Mouse (Mus musculus): ENCODE results near the gene Specc1l. TPM values are rescaled to one million over a fixed set of nuclear protein-coding genes. Genes with fewer than 3 reads are reported as not detected.
A peak's percentile ranks its signal among the peaks of the same experiment; 100 is the strongest.
"Not testable (repeated sequence)": the region's sequence is repeated elsewhere in the genome, so short reads cannot be mapped to it uniquely, and the experiment has no call there.

Specc1l gene
- polyA plus RNA-seq, 1 experiment from 2014 or later = 30.9 TPM

DNA sequence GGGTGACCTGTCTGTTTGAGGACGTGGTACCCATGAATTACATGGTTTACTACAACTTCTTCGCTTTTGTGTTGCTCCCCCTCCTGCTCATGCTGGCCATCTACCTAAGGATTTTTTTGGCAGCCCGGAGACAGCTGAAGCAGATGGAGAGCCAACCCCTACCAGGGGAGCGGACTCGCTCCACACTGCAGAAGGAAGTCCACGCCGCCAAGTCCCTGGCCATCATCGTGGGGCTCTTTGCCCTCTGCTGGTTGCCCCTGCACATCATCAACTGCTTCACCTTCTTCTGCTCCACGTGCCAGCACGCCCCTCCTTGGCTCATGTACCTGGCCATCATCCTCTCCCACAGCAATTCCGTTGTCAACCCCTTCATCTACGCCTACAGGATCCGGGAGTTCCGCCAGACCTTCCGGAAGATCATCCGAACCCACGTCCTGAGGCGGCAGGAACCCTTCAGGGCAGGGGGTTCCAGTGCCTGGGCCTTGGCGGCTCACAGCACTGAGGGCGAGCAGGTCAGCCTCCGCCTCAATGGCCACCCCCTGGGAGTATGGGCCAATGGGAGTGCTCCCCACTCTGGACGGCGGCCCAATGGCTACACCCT lies 121.4 kb downstream of the Specc1l start:
- Histone ChIP-seq H3K27ac (replicated peaks; ENCODE audit: low read depth, low read length) (no peak overlapping the region), H3K9ac (replicated peaks; ENCODE audit: low read length) (no peak overlapping the region), H3K27me3 (ENCODE audit: control insufficient read depth, insufficient read depth, low read length) (no peaks in the 10 kb centered on the region), H3K36me3 (ENCODE audit: control insufficient read depth, insufficient read depth, low read length) (no peaks in the 10 kb centered on the region), H3K4me2 (ENCODE audit: low read length) (no peak overlapping the region), H3K4me1 (ENCODE audit: control insufficient read depth, insufficient read depth, low read length) (no peaks in the 10 kb centered on the region), H3K9me3 (ENCODE audit: control insufficient read depth, low read length) (no peaks in the 10 kb centered on the region), H3K4me3 (replicated peaks; ENCODE audit: low read depth, low read length) (no peak overlapping the region)
- ATAC-seq (ENCODE audit: low FRiP score, low TSS enrichment) (no peak), DNase-seq (no peak)
- WGBS = 95% methylated on average over 23 of the region's 23 CpGs

DNA sequence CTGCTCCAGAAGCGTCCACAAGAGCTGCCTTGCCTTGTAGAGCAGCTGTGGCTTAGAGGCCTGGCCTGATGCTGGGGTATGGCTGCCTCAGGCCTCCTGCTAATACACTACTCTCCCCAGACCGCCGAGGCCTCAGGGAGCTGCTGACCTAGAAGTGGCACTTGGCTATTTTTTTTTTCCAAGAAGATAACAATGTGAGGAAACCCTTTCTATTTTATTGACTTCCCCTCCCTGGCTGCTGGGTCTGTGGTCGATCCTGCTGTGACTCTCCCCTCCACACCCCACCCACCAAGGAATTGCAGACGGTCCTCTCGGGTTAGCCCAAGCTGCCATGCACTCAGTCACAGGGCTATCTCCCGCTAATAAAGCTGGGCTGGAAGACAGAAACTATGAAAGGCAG lies 122.3 kb downstream of the Specc1l start:
- ATAC-seq (ENCODE audit: low FRiP score, low TSS enrichment) (no peak), DNase-seq (no peak)
- no peak overlapping the region for H3K4me3 ChIP-seq (replicated peaks; ENCODE audit: low read depth, low read length)
- no peaks in the 10 kb centered on the region for H3K9me3 ChIP-seq (ENCODE audit: control insufficient read depth, low read length)
- 79% methylated on average over 7 of the region's 7 CpGs for WGBS
- no peak overlapping the region for H3K27ac ChIP-seq (replicated peaks; ENCODE audit: low read depth, low read length)
- no peak overlapping the region for H3K9ac ChIP-seq (replicated peaks; ENCODE audit: low read length)
- no peak overlapping the region for H3K4me2 ChIP-seq (ENCODE audit: low read length)
- no peaks in the 10 kb centered on the region for H3K4me1 ChIP-seq (ENCODE audit: control insufficient read depth, insufficient read depth, low read length)
- H3K36me3 ChIP-seq (ENCODE audit: control insufficient read depth, insufficient read depth, low read length) = no peaks in the 10 kb centered on the region
- H3K27me3 ChIP-seq (ENCODE audit: control insufficient read depth, insufficient read depth, low read length) = no peaks in the 10 kb centered on the region

DNA sequence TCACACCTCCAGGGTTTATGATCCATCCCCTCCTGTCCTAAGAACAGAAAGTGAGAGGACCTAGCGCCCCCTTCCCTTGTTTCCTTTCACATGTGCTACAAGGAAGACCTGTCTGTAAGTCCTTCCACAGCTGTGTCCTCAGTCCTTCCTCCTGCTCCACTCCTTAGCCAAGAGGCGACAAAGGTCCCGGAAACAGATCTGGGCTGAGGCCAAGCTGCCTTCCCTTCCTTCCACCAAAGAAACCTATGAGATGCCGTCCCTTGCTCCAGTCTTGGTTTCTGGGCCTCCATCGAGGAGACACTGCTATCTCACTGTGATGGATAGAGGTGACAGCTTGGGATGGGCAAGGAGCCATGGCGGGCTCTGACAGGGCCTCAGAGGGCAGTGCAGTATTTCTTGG lies 123.2 kb downstream of the Specc1l start:
- Histone ChIP-seq H3K27ac (replicated peaks; ENCODE audit: low read depth, low read length) (no peak overlapping the region), H3K27me3 (ENCODE audit: control insufficient read depth, insufficient read depth, low read length) (no peaks in the 10 kb centered on the region), H3K36me3 (ENCODE audit: control insufficient read depth, insufficient read depth, low read length) (no peaks in the 10 kb centered on the region), H3K9me3 (ENCODE audit: control insufficient read depth, low read length) (no peaks in the 10 kb centered on the region), H3K4me3 (replicated peaks; ENCODE audit: low read depth, low read length) (no peak overlapping the region), H3K4me2 (ENCODE audit: low read length) (no peak overlapping the region), H3K9ac (replicated peaks; ENCODE audit: low read length) (no peak overlapping the region), H3K4me1 (ENCODE audit: control insufficient read depth, insufficient read depth, low read length) (no peaks in the 10 kb centered on the region)
- no peak for DNase-seq
- ATAC-seq (ENCODE audit: low FRiP score, low TSS enrichment) = no peak
- 94% methylated on average over 6 of the region's 6 CpGs for WGBS

DNA sequence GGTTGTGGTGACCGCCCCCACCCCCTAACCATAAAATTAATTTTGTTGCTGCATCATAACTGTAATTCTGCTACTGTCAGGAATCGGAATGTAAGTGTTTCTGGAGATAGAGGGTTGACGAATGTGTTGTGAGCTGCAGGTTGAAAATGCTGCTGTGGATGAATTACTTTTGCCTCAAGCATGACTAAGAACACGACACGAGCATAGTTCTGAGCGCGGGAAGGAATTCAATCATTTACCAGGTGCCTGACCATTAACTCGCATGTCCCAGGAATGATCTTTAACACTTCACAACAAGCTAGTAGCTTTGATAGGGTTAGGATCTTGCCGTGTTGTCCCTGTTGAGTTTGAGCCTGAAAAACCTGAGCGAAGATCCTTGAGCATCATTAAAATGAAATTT lies 125.4 kb downstream of the Specc1l start:
- no peak overlapping the region for H3K27ac ChIP-seq (replicated peaks; ENCODE audit: low read depth, low read length)
- WGBS = 81% methylated on average over 10 of the region's 10 CpGs
- ATAC-seq (ENCODE audit: low FRiP score, low TSS enrichment) = no peak
- H3K36me3 ChIP-seq (ENCODE audit: control insufficient read depth, insufficient read depth, low read length) = no peaks in the 10 kb centered on the region
- no peaks in the 10 kb centered on the region for H3K9me3 ChIP-seq (ENCODE audit: control insufficient read depth, low read length)
- H3K4me2 ChIP-seq (ENCODE audit: low read length) = no peak overlapping the region
- no peak overlapping the region for H3K4me3 ChIP-seq (replicated peaks; ENCODE audit: low read depth, low read length)
- H3K9ac ChIP-seq (replicated peaks; ENCODE audit: low read length) = no peak overlapping the region
- no peak for DNase-seq
- no peaks in the 10 kb centered on the region for H3K4me1 ChIP-seq (ENCODE audit: control insufficient read depth, insufficient read depth, low read length)
- no peaks in the 10 kb centered on the region for H3K27me3 ChIP-seq (ENCODE audit: control insufficient read depth, insufficient read depth, low read length)

DNA sequence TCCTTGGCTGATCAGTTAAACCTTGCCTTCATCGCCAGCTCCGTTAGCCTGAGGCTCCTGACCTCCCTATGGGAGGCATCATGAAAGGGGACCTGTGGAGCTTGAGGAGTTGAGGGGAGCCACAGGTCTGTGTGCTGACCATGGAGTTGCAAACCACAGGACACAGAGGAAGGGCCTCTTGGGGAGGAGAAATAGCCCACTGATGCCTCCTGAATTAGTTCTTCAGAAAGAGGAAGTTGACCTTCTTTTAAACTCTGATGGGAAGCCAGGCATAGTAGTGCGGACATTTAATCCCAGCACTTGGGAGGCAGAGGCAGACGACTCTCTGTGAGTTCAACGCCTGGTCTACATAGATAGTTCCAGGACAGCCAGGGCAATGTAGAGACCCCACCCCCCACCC lies 127.0 kb downstream of the Specc1l start:
- H3K9me3 ChIP-seq (ENCODE audit: control insufficient read depth, low read length) = no peaks in the 10 kb centered on the region
- no peak for ATAC-seq (ENCODE audit: low FRiP score, low TSS enrichment)
- H3K4me3 ChIP-seq (replicated peaks; ENCODE audit: low read depth, low read length) = no peak overlapping the region
- 81% methylated on average over 5 of the region's 5 CpGs for WGBS
- no peaks in the 10 kb centered on the region for H3K27me3 ChIP-seq (ENCODE audit: control insufficient read depth, insufficient read depth, low read length)
- no peaks in the 10 kb centered on the region for H3K36me3 ChIP-seq (ENCODE audit: control insufficient read depth, insufficient read depth, low read length)
- no peak overlapping the region for H3K27ac ChIP-seq (replicated peaks; ENCODE audit: low read depth, low read length)
- DNase-seq = no peak
- no peaks in the 10 kb centered on the region for H3K4me1 ChIP-seq (ENCODE audit: control insufficient read depth, insufficient read depth, low read length)
- H3K9ac ChIP-seq (replicated peaks; ENCODE audit: low read length) = no peak overlapping the region
- no peak overlapping the region for H3K4me2 ChIP-seq (ENCODE audit: low read length)

DNA sequence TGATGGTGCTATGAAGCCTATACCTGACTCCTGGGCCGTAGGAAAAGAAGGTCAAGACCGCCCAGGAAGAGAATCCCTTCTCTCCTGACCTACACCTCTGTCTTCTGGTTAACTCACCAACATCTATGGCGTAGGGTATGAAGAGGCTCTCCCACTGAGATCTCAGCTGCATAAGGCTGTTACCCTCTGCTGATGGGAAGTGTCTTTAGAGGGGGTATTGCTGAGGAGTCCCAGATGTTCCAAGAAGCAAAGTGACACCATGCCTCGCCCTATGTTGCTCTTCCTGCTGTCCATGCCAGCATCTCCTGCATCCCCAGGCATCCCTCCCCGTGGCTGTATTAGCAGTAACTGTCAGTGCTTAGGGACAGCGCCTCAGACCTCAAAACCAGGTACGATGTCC lies 127.5 kb downstream of the Specc1l start:
- no peak overlapping the region for H3K4me2 ChIP-seq (ENCODE audit: low read length)
- H3K4me3 ChIP-seq (replicated peaks; ENCODE audit: low read depth, low read length) = no peak overlapping the region
- no peak overlapping the region for H3K9ac ChIP-seq (replicated peaks; ENCODE audit: low read length)
- H3K27ac ChIP-seq (replicated peaks; ENCODE audit: low read depth, low read length) = no peak overlapping the region
- 93% methylated on average over 7 of the region's 7 CpGs for WGBS
- H3K9me3 ChIP-seq (ENCODE audit: control insufficient read depth, low read length) = no peaks in the 10 kb centered on the region
- no peaks in the 10 kb centered on the region for H3K4me1 ChIP-seq (ENCODE audit: control insufficient read depth, insufficient read depth, low read length)
- H3K36me3 ChIP-seq (ENCODE audit: control insufficient read depth, insufficient read depth, low read length) = no peaks in the 10 kb centered on the region
- H3K27me3 ChIP-seq (ENCODE audit: control insufficient read depth, insufficient read depth, low read length) = no peaks in the 10 kb centered on the region
- ATAC-seq (ENCODE audit: low FRiP score, low TSS enrichment) = no peak
- DNase-seq = no peak

DNA sequence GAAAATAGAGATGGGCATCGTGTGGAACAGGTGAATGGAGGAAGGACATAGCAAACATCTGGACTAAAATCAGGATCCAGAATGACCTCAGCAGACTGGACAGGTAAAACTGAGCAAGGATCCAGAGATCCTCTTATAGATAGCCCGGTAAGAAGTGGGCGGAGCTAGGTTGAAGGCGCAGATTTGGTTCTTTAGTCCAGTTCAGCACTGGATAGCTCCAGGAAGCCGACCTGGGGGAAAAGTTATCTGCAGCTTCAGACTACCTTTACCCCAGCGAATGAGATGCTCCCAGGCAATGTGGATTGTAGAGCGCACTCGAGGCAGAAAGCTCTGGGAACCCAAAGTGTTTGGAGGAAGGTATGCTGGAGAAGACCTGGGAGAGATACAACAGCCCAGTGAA lies 130.1 kb downstream of the Specc1l start:
- ATAC-seq (ENCODE audit: low FRiP score, low TSS enrichment) (no peak), DNase-seq (no peak)
- Histone ChIP-seq H3K27me3 (ENCODE audit: control insufficient read depth, insufficient read depth, low read length) (no peaks in the 10 kb centered on the region), H3K9me3 (ENCODE audit: control insufficient read depth, low read length) (no peaks in the 10 kb centered on the region), H3K9ac (replicated peaks; ENCODE audit: low read length) (no peak overlapping the region), H3K4me1 (ENCODE audit: control insufficient read depth, insufficient read depth, low read length) (no peaks in the 10 kb centered on the region), H3K4me2 (ENCODE audit: low read length) (no peak overlapping the region), H3K4me3 (replicated peaks; ENCODE audit: low read depth, low read length) (no peak overlapping the region), H3K36me3 (ENCODE audit: control insufficient read depth, insufficient read depth, low read length) (no peaks in the 10 kb centered on the region), H3K27ac (replicated peaks; ENCODE audit: low read depth, low read length) (no peak overlapping the region)
- 36% methylated on average over 8 of the region's 8 CpGs for WGBS

DNA sequence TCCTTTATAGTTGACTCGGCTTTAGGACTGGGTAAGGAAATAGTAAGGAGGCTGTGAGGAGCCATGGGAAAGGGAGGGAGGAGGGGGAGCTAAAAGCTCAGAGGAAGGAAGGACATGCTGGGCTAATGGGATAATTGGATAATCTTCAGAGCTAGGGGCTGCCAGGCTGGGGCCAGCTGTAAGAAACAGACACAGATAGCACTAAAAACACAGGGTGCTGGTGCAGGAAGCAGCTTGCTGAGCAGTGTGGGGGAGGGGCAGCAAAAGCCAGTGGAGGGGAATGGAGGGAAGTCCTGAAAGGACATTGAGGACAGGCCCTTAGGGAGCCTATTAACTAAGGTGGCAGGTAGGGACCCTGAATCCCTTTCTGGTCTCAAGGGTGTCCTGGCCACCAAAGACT lies 132.7 kb downstream of the Specc1l start:
- not testable (repeated sequence) for H3K4me1 ChIP-seq (ENCODE audit: control insufficient read depth, insufficient read depth, low read length); H3K36me3 ChIP-seq (ENCODE audit: control insufficient read depth, insufficient read depth, low read length); H3K4me2 ChIP-seq (ENCODE audit: low read length); H3K27ac ChIP-seq (replicated peaks; ENCODE audit: low read depth, low read length); H3K9me3 ChIP-seq (ENCODE audit: control insufficient read depth, low read length); H3K27me3 ChIP-seq (ENCODE audit: control insufficient read depth, insufficient read depth, low read length); ATAC-seq (ENCODE audit: low FRiP score, low TSS enrichment); DNase-seq; H3K9ac ChIP-seq (replicated peaks; ENCODE audit: low read length); H3K4me3 ChIP-seq (replicated peaks; ENCODE audit: low read depth, low read length)
- WGBS = 74% methylated on average over 1 of the region's 1 CpGs

DNA sequence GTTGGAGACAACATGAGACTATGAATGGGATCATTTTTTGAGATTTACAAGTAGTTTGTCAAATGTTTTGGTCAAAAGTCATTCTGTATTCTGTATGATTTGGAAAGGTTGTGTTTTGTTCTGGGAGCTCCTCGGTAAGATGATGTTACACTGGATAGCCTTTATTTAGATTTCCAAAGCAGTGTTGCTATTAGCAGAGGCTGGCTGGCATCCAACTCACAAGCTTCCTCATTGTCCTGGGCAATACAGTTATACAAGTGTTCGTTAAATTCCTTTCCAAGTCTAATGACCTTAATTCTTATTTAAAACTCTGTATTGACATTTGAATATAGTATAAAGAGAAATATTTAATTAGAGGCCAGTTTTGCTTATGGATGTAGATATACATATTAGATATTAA lies 133.4 kb downstream of the Specc1l start:
- Histone ChIP-seq H3K4me1 (ENCODE audit: control insufficient read depth, insufficient read depth, low read length) (no peaks in the 10 kb centered on the region), H3K27ac (replicated peaks; ENCODE audit: low read depth, low read length) (no peak overlapping the region), H3K9me3 (ENCODE audit: control insufficient read depth, low read length) (no peaks in the 10 kb centered on the region), H3K4me2 (ENCODE audit: low read length) (no peak overlapping the region), H3K9ac (replicated peaks; ENCODE audit: low read length) (no peak overlapping the region), H3K27me3 (ENCODE audit: control insufficient read depth, insufficient read depth, low read length) (no peaks in the 10 kb centered on the region), H3K4me3 (replicated peaks; ENCODE audit: low read depth, low read length) (no peak overlapping the region), H3K36me3 (ENCODE audit: control insufficient read depth, insufficient read depth, low read length) (no peaks in the 10 kb centered on the region)
- DNase-seq = peak; percentile 34
- no peak for ATAC-seq (ENCODE audit: low FRiP score, low TSS enrichment)
- WGBS = 75% methylated on average over 2 of the region's 2 CpGs
